Mouse (Mus musculus) megakaryocyte progenitor cell, adult 5-6 weeks (primary cell): Measurements from ENCODE around the gene Mslnl. TPM values are rescaled to one million over a fixed set of nuclear protein-coding genes. Genes with fewer than 3 reads are reported as not detected.

Experiments
- ATAC-seq: replicated peaks from 2 replicates; pipeline ENCODE4 v1.8.0; 2016; ENCODE audit warnings: mild to moderate bottlenecking, moderate TSS enrichment, inconsistent platforms; ENCODE audit not compliant: poor library complexity
- total RNA-seq, 2 experiments: library from RNA; stranded (forward) in 1 of 2; stranded (reverse) in 1 of 2; fragments of 157-497, 149-512 nt in 1 of 2; fragments of 200-1000 nt in 1 of 2; gene quantifications; 2 replicates each; pipeline versions ENCODE4 v1.2.3 to v1.2.4; 2015 to 2017

Mslnl gene
- total RNA-seq (2015) (not detected in 2 replicates), total RNA-seq (2017) (not detected in 2 replicates)

GRCm38 (mm10) chr17:25735745-25736144 lies at the start of gene Mslnl:
TSS of gene Mslnl (plus strand) at chr17:25736042.
- ATAC-seq: no peak

GRCm38 (mm10) chr17:25686323-25686722 lies 49.5 kb upstream of the Mslnl start:
- ATAC-seq: 0 out of 2 replicates have a peak, but pooled peaks have one; percentile 23

GRCm38 (mm10) chr17:25688922-25689321 lies 46.9 kb upstream of the Mslnl start:
- no peak for ATAC-seq

- ATAC-seq: no peak
These were observed 39.6 kb upstream of the Mslnl start for GRCm38 (mm10) chr17:25696263-25696662.

- ATAC-seq: peak; percentile 75
These were observed 37.4 kb upstream of the Mslnl start for GRCm38 (mm10) chr17:25698446-25698845.

- no peak for ATAC-seq
These were observed 34.9 kb upstream of the Mslnl start for GRCm38 (mm10) chr17:25700863-25701496.

GRCm38 (mm10) chr17:25709994-25710393 lies 25.8 kb upstream of the Mslnl start:
- no peak for ATAC-seq

- no peak for ATAC-seq
These were observed 24.7 kb upstream of the Mslnl start for GRCm38 (mm10) chr17:25711136-25711535.

- ATAC-seq: 0 out of 2 replicates have a peak, but pooled peaks have one; percentile 14
These were observed 20.2 kb upstream of the Mslnl start for GRCm38 (mm10) chr17:25715627-25716026.

- ATAC-seq: no peak
These were observed 19.7 kb upstream of the Mslnl start for GRCm38 (mm10) chr17:25716130-25716529.

- ATAC-seq: 0 out of 2 replicates have a peak, but pooled peaks have one; percentile 29
These were observed 18.9 kb upstream of the Mslnl start, which contains the start of gene Gng13 for GRCm38 (mm10) chr17:25716711-25717637. TSS of gene Gng13 (plus strand) at chr17:25717171.

GRCm38 (mm10) chr17:25717691-25718090 lies 18.2 kb upstream of the Mslnl start:
- no peak for ATAC-seq

- ATAC-seq: no peak
These were observed 14.4 kb upstream of the Mslnl start for GRCm38 (mm10) chr17:25721476-25721875.

- ATAC-seq: no peak
These were observed 12.4 kb upstream of the Mslnl start for GRCm38 (mm10) chr17:25723470-25723869.

- no peak for ATAC-seq
These were observed 11.9 kb upstream of the Mslnl start for GRCm38 (mm10) chr17:25723919-25724318.

GRCm38 (mm10) chr17:25725264-25725663 lies 10.6 kb upstream of the Mslnl start:
- ATAC-seq: no peak

- ATAC-seq: peak; percentile 92
These were observed 8.4 kb upstream of the Mslnl start, which contains the start of the genes Chtf18 and Rpusd1 for GRCm38 (mm10) chr17:25727265-25728008. TSS of gene Chtf18 (minus strand) at chr17:25727419. TSS of gene Rpusd1 (plus strand) at chr17:25727670.

- no peak for ATAC-seq
These were observed 7.9 kb upstream of the Mslnl start for GRCm38 (mm10) chr17:25728009-25728270.

- ATAC-seq: peak; percentile 58
These were observed 3.8 kb upstream of the Mslnl start for GRCm38 (mm10) chr17:25732082-25732481.

- no peak for ATAC-seq
These were observed 596 bp upstream of the Mslnl start for GRCm38 (mm10) chr17:25735246-25735645.

- no peak for ATAC-seq
These were observed 3.0 kb downstream of the Mslnl start for GRCm38 (mm10) chr17:25738861-25739260.
